Mouse (Mus musculus) left cerebral cortex, adult 2 months (tissue): ENCODE data around the gene Fig4. TPM values are rescaled to one million over a fixed set of nuclear protein-coding genes. Genes with fewer than 3 reads are reported as not detected.
A peak's percentile ranks its signal among the peaks of the same experiment; 100 is the strongest.

Source experiments
- DNase-seq, 2 experiments: peaks; one replicate each; pipeline ENCODE4 v3.0.0; 2021 to 2022; ENCODE audit warnings: low spot score in 2 of 2, mixed read lengths in 1 of 2; ENCODE audit errors: extremely low spot score in 1 of 2
- H3K27ac ChIP-seq: fragments of 200-600 bp; 2 replicates; pipeline ENCODE4 v1.8.1; 2022
- H3K4me3 ChIP-seq: fragments of 200-600 bp; 2 replicates; pipeline ENCODE4 v1.8.1; 2022
- CTCF ChIP-seq: fragments of 200-600 bp; IDR thresholded peaks from 2 replicates; pipeline ENCODE4 v1.8.1; 2022; ENCODE audit warnings: antibody characterized with exemption, mild to moderate bottlenecking, moderate library complexity
- intact Hi-C: fragments of 180-260 bp; cut with DNase I; formaldehyde crosslinking; loops from one replicate; pipeline ENCODE4 v1.15.1; 2025
- total RNA-seq, 2 experiments: library from RNA; stranded (reverse); gene quantifications; 2 replicates each; pipeline ENCODE4 v1.2.3; 2021

Fig4 gene
- total RNA-seq, 2 experiments from 2014 or later, result 25.2 to 25.6 TPM

DNA sequence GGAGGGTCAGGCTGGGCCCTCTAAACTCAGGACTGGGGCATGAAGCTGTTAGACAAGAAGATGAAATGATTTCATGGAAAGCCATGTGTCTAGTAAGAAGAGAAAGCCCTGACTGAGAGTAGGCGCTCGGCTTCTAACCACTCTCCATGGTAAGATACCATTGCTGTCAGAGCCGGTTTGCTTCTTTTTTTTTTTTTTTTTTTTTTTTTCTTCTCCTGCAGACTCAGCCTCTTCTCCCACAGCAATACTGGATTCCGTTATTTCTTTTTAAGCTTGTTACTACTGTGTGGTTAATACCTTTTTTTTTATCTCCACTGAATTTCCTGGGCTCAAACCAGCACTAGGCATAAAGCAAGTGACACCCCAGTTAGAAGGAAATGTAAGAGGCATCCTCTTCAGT is 151.2 kb downstream of the Fig4 start:
- no peak for TF ChIP-seq CTCF
- Histone ChIP-seq H3K4me3 (no peak overlapping the region), H3K27ac (no peak overlapping the region)
- intact Hi-C loops, result no loop called here
- DNase-seq, result no peak

DNA sequence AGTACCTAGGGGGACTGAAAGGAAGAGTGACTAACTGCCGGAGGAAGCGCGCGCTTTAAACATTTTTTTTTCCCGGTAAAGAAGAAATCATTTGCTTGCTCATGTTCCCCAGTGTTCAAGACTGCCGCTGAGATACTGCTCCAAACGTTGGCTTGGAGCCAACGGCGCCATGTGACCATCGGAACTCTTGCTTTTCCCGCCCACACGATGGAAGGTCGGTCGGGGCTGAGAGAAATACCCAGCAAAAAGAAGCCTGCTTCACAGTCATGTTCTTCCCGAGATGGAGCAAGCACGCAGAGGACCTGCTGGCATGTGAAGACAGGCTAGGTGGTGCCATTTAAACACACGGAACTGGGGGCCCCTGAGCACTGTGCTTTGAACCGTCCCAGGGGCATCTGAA is 151.6 kb downstream of the Fig4 start:
- TF ChIP-seq CTCF, result no peak
- intact Hi-C loops, result no loop called here
- Histone ChIP-seq H3K27ac (no peak overlapping the region), H3K4me3 (no peak overlapping the region)
- peak in 1 of 2 experiments; percentile 22 for DNase-seq

DNA sequence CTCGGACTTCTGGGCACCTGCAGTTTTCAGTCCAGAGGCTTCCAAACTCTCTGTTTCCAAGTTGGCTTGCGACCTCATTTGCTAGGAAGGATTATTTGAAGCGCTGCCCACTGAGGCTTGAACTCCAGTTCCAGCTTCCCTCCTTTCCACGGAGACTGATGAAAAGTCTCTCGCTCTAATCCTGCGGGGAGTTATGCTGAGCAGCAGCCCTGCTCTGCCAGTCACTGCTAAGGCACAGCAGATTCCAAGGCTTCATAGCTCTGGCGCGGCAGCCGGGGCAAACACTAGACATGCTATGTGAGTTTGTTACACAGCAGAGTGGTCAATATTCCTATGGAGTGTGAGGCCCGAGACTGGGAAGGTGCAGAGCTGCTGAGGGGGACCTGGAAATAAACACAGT is 152.0 kb downstream of the Fig4 start:
- DNase-seq, result no peak
- intact Hi-C loops, result no loop called here
- Histone ChIP-seq H3K4me3 (no peak overlapping the region), H3K27ac (no peak overlapping the region)
- TF ChIP-seq CTCF, result no peak

DNA sequence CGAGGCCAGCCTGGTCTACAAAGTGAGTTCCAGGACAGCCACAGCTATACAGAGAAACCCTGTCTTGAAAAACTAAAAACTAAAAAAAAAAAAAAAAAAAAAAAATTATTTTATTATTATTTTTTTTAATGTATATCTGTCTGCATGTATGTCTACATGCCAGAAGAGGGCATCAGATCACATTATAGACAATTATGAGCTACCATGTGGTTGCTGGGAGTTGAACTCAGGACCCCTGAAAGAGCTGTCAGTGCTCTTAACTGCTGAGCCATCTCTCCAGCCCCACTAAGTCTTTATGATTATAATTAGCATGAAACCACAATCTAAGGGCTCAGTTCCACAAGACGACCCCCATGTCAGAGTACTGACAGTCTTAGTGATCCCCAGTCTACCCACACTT is 152.6 kb downstream of the Fig4 start:
- TF ChIP-seq CTCF, result no peak
- DNase-seq, result no peak

DNA sequence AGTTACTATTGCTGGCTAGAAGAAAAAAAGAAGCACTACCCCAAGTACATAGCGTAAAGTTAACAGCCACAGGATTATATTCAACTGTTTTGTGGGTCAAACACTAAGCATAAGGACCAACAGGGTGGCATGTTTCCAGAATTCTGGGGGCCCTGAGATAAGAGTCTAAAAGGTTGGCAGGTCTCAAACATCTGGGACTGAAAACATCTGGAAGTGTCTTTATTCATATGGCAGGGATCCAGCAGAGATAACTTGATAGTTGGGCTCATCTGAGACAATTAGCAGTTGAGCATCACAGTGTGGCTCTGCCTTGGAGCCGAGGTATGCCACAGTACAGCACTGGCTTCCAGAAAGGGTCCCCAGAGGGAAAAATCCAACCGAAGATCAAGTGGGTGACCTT is 153.8 kb downstream of the Fig4 start:
- intact Hi-C loops, result no loop called here
- no peak overlapping the region for H3K4me3 ChIP-seq
- no peak for DNase-seq
- no peak overlapping the region for H3K27ac ChIP-seq
- TF ChIP-seq CTCF, result no peak

More for the DNA sequence above, 152.6 kb downstream of the Fig4 start:
- Histone ChIP-seq H3K4me3 (no peak overlapping the region), H3K27ac (no peak overlapping the region)
- intact Hi-C loops, result no loop called here

DNA sequence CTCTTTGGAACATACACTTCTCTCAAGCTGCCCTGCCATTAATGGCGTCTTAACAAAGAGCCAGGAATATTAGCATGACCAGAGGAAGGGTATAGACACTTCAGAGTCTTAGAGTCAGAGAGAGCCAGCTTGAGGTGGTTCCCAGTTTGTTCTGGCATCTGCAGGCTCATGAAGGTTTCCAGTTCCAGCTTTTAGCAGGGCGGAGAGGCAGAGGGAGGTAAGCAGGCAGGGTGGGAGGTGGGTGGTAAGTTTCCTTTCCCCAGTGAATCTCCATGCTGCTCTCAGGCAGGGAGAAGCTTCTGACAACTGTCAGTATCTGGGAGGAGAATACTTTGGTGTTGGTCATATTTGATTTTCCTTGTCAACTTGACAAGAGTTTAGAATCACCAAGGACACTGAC is 156.9 kb downstream of the Fig4 start:
- intact Hi-C loops, result no loop called here
- Histone ChIP-seq H3K27ac (no peak overlapping the region), H3K4me3 (no peak overlapping the region)
- TF ChIP-seq CTCF, result no peak
- no peak for DNase-seq

Other genes starting within 250 kb of the Fig4 start
- gene Gpr6, start 231.0 kb downstream of the Fig4 start, total RNA-seq, result 1 to 10 TPM; 3.3 to 6.5 TPM
- gene Ak9, start 720 bp upstream of the Fig4 start, total RNA-seq, result under 1 TPM; 0.05 to 0.07 TPM
- gene Zbtb24, start 147.1 kb upstream of the Fig4 start, total RNA-seq, result 10 to 100 TPM; 19.6 to 21.2 TPM
- gene Mical1, start 173.1 kb upstream of the Fig4 start, total RNA-seq, result 10 to 100 TPM; 22.6 to 26.0 TPM
- gene Smpd2, start 187.1 kb upstream of the Fig4 start, total RNA-seq, result 10 to 100 TPM; 16.8 to 21.3 TPM
- gene Ppil6, start 187.2 kb upstream of the Fig4 start, total RNA-seq, result 1 to 10 TPM; 4.6 to 6.6 TPM
- gene Cd164, start 216.2 kb upstream of the Fig4 start, total RNA-seq, result 10 to 100 TPM; 66.5 to 67.8 TPM